Mouse (Mus musculus) midbrain, embryonic 15.5 days (tissue): ENCODE results near the gene Hacd2. TPM values are rescaled to one million over a fixed set of nuclear protein-coding genes. Genes with fewer than 3 reads are reported as not detected.

ENCODE experiments used
- ATAC-seq: fragments of 200-750 bp; cut with Nextera tagmentation; replicated peaks from 2 replicates; pipeline ENCODE4 v1.8.0; 2017; ENCODE audit warnings: moderate TSS enrichment
- H3K27ac ChIP-seq: fragments of 300-500 bp; sonication (generic); 2 replicates; pipeline ENCODE4 v1.5.1; 2015; ENCODE audit warnings: mild to moderate bottlenecking, inconsistent platforms
- H3K27me3 ChIP-seq: fragments of 300-500 bp; sonication (generic); replicated peaks from 2 replicates; pipeline ENCODE4 v1.6.1; 2015; ENCODE audit warnings: inconsistent platforms
- H3K36me3 ChIP-seq: fragments of 300-500 bp; sonication (generic); replicated peaks from 2 replicates; pipeline ENCODE4 v1.6.1; 2015; ENCODE audit warnings: inconsistent platforms
- H3K4me1 ChIP-seq: fragments of 300-500 bp; sonication (generic); 2 replicates; pipeline ENCODE4 v1.6.1; 2015; ENCODE audit warnings: inconsistent platforms
- H3K4me2 ChIP-seq: fragments of 300-500 bp; sonication (generic); 2 replicates; pipeline ENCODE4 v1.6.1; 2015; ENCODE audit warnings: inconsistent platforms, mild to moderate bottlenecking, moderate library complexity
- H3K4me3 ChIP-seq: fragments of 300-500 bp; sonication (generic); 2 replicates; pipeline ENCODE4 v1.5.1; 2015; ENCODE audit warnings: mild to moderate bottlenecking, inconsistent platforms
- H3K9ac ChIP-seq: fragments of 300-500 bp; sonication (generic); 2 replicates; pipeline ENCODE4 v1.6.1; 2015; ENCODE audit warnings: mild to moderate bottlenecking, inconsistent platforms
- H3K9me3 ChIP-seq: fragments of 300-500 bp; sonication (generic); 2 replicates; pipeline ENCODE4 v1.6.1; 2016; ENCODE audit warnings: inconsistent platforms
- WGBS: fragments of 180-500 bp; shearing (Covaris S2); methylation state at CpG from one replicate; pipeline ENCODE4 v1.1.7; 2015; ENCODE audit warnings: mixed read lengths; 5-methylcytosine and 5-hydroxymethylcytosine counted together
- polyA plus RNA-seq: library from polyadenylated mRNA; unstranded; fragments of >200 nt; fragmentation: Nextera tagmentation; extraction: Ambion mirVana; gene quantifications from 2 replicates; pipeline ENCODE4 v1.2.1, GENCODE M21; 2015

Hacd2 gene
- polyA plus RNA-seq, 1 experiment from 2014 or later, result 42.6 TPM

GRCm38 (mm10) chr16:35067095-35067494 lies 44.9 kb downstream of the Hacd2 start:
- no peaks in the 10 kb centered on the region for H3K27me3 ChIP-seq
- no peak overlapping the region for H3K27ac ChIP-seq
- no peaks in the 10 kb centered on the region; the same call in 1 of the 2 replicates for H3K4me1 ChIP-seq
- H3K4me3 ChIP-seq, result no peak overlapping the region
- H3K36me3 ChIP-seq, result no peaks in the 10 kb centered on the region
- WGBS, result 61% methylated on average over 8 of the region's 8 CpGs
- no peak overlapping the region for H3K4me2 ChIP-seq
- no peak for ATAC-seq
- no peak overlapping the region for H3K9ac ChIP-seq
- no peaks in the 10 kb centered on the region for H3K9me3 ChIP-seq

- H3K4me1 ChIP-seq, result no peaks in the 10 kb centered on the region; the same call in 1 of the 2 replicates
- H3K4me3 ChIP-seq, result no peak overlapping the region
- H3K27me3 ChIP-seq, result no peaks in the 10 kb centered on the region
- H3K4me2 ChIP-seq, result no peak overlapping the region
- H3K9ac ChIP-seq, result no peak overlapping the region
- no peak for ATAC-seq
- no peak overlapping the region for H3K27ac ChIP-seq
- no peaks in the 10 kb centered on the region for H3K36me3 ChIP-seq
- H3K9me3 ChIP-seq, result no peaks in the 10 kb centered on the region
- 89% methylated on average over 3 of the region's 3 CpGs for WGBS
Observed at GRCm38 (mm10) chr16:35067631-35068030, 45.4 kb downstream of the Hacd2 start.

- ATAC-seq, result no peak
- no peak overlapping the region for H3K9ac ChIP-seq
Observed at GRCm38 (mm10) chr16:35068886-35069285, 46.7 kb downstream of the Hacd2 start.

DNA sequence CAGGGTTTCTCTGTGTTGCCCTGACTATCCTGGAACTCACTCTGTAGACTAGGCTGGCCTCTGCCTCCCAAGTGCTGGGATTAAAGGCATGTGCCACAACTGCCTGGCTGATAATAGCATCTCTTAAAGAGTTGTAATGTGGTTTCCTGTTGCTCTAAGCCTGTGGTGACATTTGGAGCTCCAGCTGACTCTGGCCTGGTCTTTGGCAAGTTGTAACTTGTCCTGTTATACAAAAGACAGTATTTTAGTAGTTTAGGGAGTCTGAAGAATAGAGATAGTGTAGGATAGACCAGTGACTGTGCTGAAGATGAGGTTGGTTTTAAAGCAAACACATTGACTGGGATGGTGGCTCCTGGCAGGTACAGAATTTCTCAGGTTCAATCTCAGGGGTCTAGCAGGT lies 52.2 kb downstream of the Hacd2 start:
- Histone ChIP-seq H3K4me1 (no peaks in the 10 kb centered on the region; the same call in 1 of the 2 replicates), H3K27ac (no peak overlapping the region), H3K27me3 (no peaks in the 10 kb centered on the region), H3K4me2 (no peak overlapping the region), H3K4me3 (no peak overlapping the region), H3K9ac (no peak overlapping the region), H3K36me3 (no peaks in the 10 kb centered on the region), H3K9me3 (no peaks in the 10 kb centered on the region)
- no peak for ATAC-seq

More at GRCm38 (mm10) chr16:35068886-35069285, 46.7 kb downstream of the Hacd2 start:
- Histone ChIP-seq H3K27me3 (no peaks in the 10 kb centered on the region), H3K4me2 (no peak overlapping the region), H3K36me3 (no peaks in the 10 kb centered on the region), H3K27ac (no peak overlapping the region), H3K9me3 (no peaks in the 10 kb centered on the region), H3K4me1 (no peaks in the 10 kb centered on the region; the same call in 1 of the 2 replicates), H3K4me3 (no peak overlapping the region)
- WGBS, result 86% methylated on average over 4 of the region's 4 CpGs

DNA sequence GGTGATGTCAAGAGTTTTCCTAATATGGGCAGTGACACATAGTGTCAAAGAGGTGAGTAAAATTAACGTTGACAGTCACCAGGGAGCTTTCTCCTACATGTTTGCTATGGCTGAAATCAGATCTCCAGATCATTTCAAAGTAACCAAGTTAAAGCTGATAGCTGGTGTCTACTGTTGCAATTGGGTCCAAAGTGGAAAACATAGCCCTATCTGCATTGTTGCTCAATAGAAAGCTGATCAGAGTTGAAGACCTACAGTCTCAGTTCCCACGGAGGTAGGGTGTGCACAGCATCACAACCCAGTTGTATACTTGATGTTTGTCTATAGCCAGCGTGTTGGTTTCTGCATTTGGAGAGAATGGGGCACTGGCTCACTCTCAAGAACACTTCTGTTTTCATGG lies 53.4 kb downstream of the Hacd2 start:
- 89% methylated on average over 3 of the region's 3 CpGs for WGBS
- no peak overlapping the region for H3K27ac ChIP-seq
- H3K9me3 ChIP-seq, result no peaks in the 10 kb centered on the region

GRCm38 (mm10) chr16:35093500-35093899 lies 71.3 kb downstream of the Hacd2 start:
- Histone ChIP-seq H3K4me3 (no peak overlapping the region), H3K9me3 (no peaks in the 10 kb centered on the region), H3K9ac (no peak overlapping the region), H3K36me3 (0 out of 2 replicates have a peak, but pooled peaks cover 3% of the 10 kb centered on the region), H3K4me2 (no peak overlapping the region), H3K27ac (no peak overlapping the region), H3K27me3 (no peaks in the 10 kb centered on the region), H3K4me1 (no peaks in the 10 kb centered on the region)
- no peak for ATAC-seq

More for the DNA sequence above, 53.4 kb downstream of the Hacd2 start:
- H3K4me3 ChIP-seq, result no peak overlapping the region
- ATAC-seq, result no peak
- H3K4me2 ChIP-seq, result no peak overlapping the region
- H3K9ac ChIP-seq, result no peak overlapping the region
- H3K27me3 ChIP-seq, result no peaks in the 10 kb centered on the region
- H3K4me1 ChIP-seq, result no peaks in the 10 kb centered on the region; the same call in 1 of the 2 replicates
- H3K36me3 ChIP-seq, result no peaks in the 10 kb centered on the region

- H3K27me3 ChIP-seq, result no peaks in the 10 kb centered on the region
- H3K9ac ChIP-seq, result no peak overlapping the region
- no peaks in the 10 kb centered on the region for H3K4me1 ChIP-seq
- no peak overlapping the region for H3K4me3 ChIP-seq
- no peak for ATAC-seq
- no peak overlapping the region for H3K27ac ChIP-seq
- 0 out of 2 replicates have a peak, but pooled peaks cover 3% of the 10 kb centered on the region for H3K36me3 ChIP-seq
- no peaks in the 10 kb centered on the region for H3K9me3 ChIP-seq
- 97% methylated on average over 3 of the region's 3 CpGs for WGBS
- no peak overlapping the region for H3K4me2 ChIP-seq
Observed at GRCm38 (mm10) chr16:35097870-35098530, 75.8 kb downstream of the Hacd2 start.

DNA sequence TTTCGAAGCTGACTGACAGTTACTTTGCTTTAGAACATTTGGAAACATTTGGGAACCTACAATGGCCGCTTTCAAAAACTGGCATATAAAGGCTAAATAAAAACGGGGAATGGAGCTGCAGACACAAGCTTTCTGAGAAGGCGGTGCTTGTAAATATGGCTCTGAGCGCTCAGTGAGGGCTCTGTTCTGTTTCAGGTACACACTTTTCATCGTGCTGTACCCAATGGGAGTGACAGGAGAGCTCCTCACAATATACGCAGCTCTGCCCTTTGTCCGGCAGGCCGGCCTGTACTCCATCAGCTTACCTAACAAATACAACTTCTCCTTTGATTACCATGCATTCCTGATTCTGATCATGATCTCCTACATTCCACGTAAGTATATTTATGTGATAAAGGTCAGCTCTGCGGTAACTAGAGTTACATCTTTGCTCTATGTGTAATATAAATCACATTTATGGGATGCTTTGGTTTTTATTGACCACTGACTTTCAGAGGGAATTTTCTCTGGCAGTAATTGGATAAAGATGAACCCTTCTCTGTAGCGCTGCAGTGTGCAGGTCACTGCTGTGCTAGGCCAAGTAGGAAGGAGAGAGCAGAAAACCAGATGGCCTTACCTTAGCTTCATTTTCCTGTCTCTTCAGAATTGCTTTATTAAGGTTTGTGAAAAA lies 79.7 kb downstream of the Hacd2 start:
- no peaks in the 10 kb centered on the region for H3K4me1 ChIP-seq
- no peak overlapping the region for H3K27ac ChIP-seq
- H3K9me3 ChIP-seq, result no peaks in the 10 kb centered on the region
- 85% methylated on average over 12 of the region's 12 CpGs for WGBS
- H3K4me2 ChIP-seq, result no peak overlapping the region
- ATAC-seq, result no peak
- H3K36me3 ChIP-seq, result no peaks in the 10 kb centered on the region
- no peaks in the 10 kb centered on the region for H3K27me3 ChIP-seq
- H3K9ac ChIP-seq, result no peak overlapping the region
- no peak overlapping the region for H3K4me3 ChIP-seq

- no peak overlapping the region for H3K27ac ChIP-seq
- WGBS, result 82% methylated on average over 7 of the region's 7 CpGs
Observed at GRCm38 (mm10) chr16:35102866-35103620, 80.8 kb downstream of the Hacd2 start.

DNA sequence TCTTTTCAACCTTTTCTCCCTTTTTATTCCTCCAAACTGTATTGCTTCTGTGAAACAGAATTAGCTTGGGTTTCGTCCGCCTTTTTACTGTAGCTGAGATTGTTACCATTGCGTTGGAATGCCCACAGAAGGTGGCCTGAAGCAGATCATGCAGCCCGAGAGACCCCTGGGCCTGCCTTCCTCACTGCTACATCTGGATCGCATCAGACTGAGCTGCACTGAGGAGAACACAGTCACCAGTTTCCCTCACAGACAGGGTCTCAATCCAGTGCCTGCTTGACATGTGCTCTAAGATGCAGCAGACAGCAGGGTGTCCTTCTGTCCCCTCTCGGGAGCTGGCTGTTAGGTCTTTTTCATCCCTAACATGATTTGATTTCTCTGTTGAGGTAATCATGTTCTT lies 85.8 kb downstream of the Hacd2 start:
- no peak overlapping the region for H3K27ac ChIP-seq
- H3K9ac ChIP-seq, result no peak overlapping the region
- no peaks in the 10 kb centered on the region for H3K36me3 ChIP-seq
- H3K4me3 ChIP-seq, result no peak overlapping the region
- no peak for ATAC-seq
- no peak overlapping the region for H3K4me2 ChIP-seq
- no peaks in the 10 kb centered on the region for H3K27me3 ChIP-seq
- peaks cover 7% of the 10 kb centered on the region for H3K4me1 ChIP-seq
- WGBS, result 74% methylated on average over 6 of the region's 6 CpGs
- no peaks in the 10 kb centered on the region for H3K9me3 ChIP-seq

More at GRCm38 (mm10) chr16:35102866-35103620, 80.8 kb downstream of the Hacd2 start:
- no peak overlapping the region for H3K4me3 ChIP-seq
- H3K9ac ChIP-seq, result no peak overlapping the region
- ATAC-seq, result no peak
- H3K4me2 ChIP-seq, result no peak overlapping the region
- no peaks in the 10 kb centered on the region for H3K9me3 ChIP-seq
- H3K27me3 ChIP-seq, result no peaks in the 10 kb centered on the region
- no peaks in the 10 kb centered on the region for H3K36me3 ChIP-seq
- H3K4me1 ChIP-seq, result no peaks in the 10 kb centered on the region

GRCm38 (mm10) chr16:35109156-35109555 lies 86.9 kb downstream of the Hacd2 start:
- Histone ChIP-seq H3K9me3 (no peaks in the 10 kb centered on the region), H3K4me1 (peaks cover 7% of the 10 kb centered on the region), H3K4me2 (no peak overlapping the region), H3K27ac (no peak overlapping the region), H3K27me3 (no peaks in the 10 kb centered on the region), H3K36me3 (no peaks in the 10 kb centered on the region), H3K9ac (no peak overlapping the region), H3K4me3 (no peak overlapping the region)
- ATAC-seq, result no peak
- WGBS, result 66% methylated on average over 8 of the region's 8 CpGs

GRCm38 (mm10) chr16:35109656-35110291 lies 87.5 kb downstream of the Hacd2 start:
- 48% methylated on average over 7 of the region's 7 CpGs for WGBS
- ATAC-seq, result no peak
- Histone ChIP-seq H3K27me3 (no peaks in the 10 kb centered on the region), H3K4me3 (no peak overlapping the region), H3K27ac (no peak overlapping the region), H3K4me1 (peaks cover 7% of the 10 kb centered on the region), H3K36me3 (no peaks in the 10 kb centered on the region), H3K4me2 (no peak overlapping the region), H3K9ac (no peak overlapping the region), H3K9me3 (no peaks in the 10 kb centered on the region)
